Mouse (Mus musculus): ENCODE results near the gene Rnf225.
"Not testable (repeated sequence)": the region's sequence is repeated elsewhere in the genome, so short reads cannot be mapped to it uniquely, and the experiment has no call there.

Rnf225 gene

DNA sequence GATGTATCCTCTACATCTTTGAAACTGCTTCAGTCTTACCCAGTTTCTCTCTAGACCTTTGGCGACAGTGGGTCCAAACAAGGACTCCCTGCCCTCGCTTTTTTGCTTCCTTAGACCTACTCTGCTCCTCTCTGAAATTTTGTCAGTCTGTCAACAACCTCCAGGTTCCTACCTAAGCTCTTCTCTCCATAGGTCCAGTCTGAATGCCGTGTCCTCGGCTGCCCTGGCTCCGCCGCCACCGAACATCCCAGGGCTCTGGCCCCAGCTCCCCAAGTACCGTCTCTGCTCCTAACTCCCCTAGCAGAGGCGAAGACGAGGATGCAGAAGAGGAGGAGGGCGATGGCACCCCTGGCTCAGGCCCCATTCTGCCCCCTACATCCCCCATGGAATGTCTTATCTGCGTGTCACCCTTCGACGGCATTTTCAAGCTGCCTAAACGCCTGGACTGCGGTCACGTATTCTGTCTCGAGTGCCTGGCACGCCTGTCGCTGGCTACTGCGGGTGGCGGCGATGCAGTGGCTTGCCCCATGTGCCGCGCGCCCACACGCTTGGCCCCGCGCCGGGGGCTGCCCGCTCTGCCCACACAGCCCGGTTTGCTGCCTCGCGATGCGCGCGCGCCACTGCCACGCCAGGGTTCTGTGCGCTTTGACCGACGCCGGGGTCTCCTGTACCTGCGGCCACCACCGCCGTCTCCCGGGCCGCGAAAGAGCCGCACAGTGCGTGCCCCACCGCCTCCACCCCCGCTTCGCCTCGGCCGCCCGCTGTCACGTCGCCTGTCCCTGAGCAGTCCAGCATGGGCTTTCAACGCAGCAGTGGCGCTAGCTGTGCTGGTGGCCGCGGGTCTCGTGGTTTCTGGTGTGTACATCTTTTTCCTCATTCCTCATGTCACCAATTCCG is 725 bp downstream of the Rnf225 start:
- peak; percentile 5 to 8 for DNase-seq (ENCODE audit: low spot score in 2 of 2)

DNA sequence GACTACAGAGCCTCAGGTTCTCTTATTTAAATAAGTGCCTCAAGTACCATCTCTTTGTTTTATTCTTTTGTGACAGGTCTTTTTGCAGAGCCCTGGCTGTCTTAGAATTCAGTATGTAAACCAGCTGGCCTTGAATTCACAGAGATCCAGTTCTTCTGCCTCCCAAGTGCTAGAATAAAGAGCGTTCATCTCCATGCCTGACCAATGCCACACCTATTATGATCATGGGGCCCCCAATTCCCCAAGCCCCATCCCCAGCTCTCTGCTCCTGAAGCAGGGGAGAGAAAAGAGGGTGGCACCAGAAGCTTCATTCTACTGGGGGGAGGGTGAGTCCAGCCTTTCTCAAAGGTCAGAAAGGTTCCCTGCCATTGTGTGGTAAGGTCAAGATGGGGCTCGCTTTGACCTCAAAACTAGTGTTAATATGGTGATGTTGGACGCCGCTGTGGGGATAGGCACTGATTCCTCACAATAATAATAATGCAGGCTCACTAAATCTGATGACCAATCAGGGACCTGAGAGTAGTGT is 6.5 kb downstream of the Rnf225 start:
- DNase-seq (ENCODE audit: low spot score in 2 of 2), result no peak

DNA sequence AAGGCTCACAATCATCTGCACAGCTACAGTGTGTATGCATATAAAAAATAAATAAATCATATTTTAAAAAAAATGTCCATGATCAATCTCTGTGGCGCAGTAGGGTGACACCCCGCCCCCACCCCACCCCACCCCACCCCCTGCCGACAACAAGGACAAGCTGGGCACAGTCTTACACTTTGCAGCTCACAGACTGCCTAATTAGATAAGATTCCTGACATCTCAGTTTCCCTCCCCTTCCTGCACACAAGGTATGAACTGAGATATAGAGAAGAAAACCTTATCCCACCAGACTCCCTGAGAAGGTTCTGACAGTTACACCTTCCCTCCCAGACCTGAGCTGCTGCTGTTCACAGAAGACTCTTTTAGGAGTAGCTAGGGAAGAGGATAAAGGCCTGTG is 7.6 kb downstream of the Rnf225 start:
- DNase-seq (ENCODE audit: low spot score in 2 of 2), result no peak

DNA sequence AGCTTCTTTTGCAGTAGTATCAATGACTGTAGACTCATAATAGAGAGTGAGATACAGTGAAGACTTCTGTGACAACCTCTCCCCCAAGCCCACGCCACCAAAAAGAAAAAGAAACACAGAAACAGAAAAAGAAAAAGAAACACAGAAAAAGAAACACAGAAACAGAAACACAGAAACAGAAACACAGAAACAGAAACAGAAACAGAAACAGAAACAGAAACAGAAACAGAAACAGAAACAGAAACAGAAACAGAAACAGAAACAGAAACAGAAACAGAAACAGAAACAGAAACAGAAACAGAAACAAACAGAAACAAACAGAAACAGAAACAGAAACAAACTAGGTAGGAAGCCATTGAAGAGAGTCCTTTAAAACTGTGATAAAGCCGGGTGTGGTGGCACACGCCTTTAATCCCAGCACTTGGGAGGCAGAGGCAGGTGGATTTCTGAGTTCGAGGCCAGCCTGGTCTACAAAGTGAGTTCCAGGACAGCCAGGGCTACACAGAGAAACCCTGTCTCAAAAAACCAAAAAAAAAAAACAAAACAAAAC is 10.1 kb downstream of the Rnf225 start:
- DNase-seq (ENCODE audit: low spot score in 2 of 2), result not testable (repeated sequence)

DNA sequence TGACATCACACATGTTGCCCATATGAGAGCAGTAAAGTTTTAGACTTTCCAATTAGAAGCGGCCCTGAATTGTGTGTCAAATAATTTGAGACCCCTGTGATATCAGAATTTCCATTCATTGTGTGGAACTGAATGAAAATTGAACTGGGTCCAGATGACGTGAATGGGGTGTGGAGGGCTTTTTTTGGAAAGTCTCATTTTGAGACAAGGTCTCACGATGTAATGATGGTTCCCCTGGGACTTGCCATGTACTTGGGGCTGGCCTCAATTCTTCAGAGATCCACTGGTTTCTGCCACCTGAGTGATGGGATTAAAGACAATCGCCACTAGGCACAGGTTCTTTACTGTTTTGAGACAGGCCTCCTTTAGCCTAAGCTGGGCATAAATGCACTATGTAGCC is 13.4 kb downstream of the Rnf225 start:
- DNase-seq (ENCODE audit: low spot score in 2 of 2), result no peak

DNA sequence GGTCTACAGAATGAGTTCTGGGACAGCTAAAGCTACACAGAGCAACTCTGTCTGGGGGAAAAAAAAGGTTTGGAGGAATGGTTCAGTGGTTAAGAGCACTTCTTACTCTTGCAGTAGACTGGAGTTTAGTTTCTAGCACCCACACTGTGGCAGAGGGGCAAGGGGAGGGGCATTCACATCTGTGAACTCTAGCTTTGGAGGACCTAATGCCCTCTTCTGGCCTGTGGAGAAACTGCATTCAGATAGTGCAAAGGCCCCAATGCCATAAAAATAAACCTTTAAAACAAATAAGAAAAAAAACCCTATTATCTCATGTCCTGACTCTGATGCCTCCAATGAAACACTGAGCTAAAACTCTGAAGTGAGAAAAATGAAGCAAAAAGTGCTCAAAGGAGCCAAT is 16.3 kb downstream of the Rnf225 start:
- no peak for DNase-seq (ENCODE audit: low spot score in 2 of 2)

DNA sequence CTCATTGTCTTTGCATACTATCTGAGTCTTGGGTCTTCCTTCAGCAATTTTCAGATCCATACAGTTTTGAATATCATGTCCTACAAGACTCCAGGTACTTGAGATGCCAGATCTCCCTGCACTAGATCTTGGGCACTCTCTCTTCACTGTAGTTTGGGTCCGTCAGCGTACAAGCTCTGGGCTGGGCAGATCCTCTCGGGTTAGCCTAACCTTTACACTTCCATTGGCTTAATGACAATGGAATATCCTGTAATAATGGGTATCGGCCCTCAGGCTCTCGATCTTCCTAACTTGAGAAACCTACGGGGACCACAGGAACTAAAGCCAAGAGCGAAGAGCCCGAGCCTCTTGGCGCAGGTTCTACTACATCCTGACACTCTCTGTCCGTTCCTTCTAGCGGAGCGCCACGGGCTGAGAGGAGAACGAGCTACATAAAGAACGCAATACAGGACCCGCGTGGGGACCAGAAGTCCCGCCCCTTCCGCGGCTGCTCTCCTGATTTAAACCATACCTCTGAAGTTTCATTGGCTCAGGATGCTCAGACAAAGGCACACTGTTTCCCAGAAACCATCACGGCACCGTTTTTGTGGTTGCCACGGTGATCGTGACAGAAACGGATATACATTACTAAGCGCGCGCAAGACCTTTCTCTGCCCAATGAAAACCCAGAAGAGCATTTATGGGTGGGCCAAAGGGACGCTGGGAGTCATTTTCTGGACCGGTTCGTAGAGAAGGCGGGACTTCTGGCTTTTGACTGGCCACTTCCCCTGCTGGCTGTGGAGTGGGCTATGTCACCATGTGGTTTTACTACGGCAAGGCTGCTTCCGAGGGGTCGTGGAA is 22.0 kb downstream of the Rnf225 start:
- peak; percentile 90 to 93 for DNase-seq (ENCODE audit: low spot score in 2 of 2)

DNA sequence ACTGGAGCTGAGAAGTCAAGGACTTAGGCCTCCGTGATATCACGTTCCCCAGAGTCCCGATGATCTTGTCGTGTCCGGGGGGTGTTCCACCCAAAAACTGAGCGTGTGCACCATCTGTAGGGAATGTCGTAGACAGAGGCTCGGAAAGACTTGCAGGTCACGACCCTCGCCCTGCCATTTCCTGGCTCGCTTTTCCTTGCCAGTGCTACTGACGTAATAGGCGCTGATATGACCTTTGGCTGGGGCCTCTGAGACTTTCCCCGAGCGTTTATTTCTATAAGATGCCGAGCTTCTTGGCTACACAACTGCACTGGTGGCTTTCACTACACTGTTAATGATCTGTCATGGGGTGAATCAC is 22.6 kb downstream of the Rnf225 start:
- DNase-seq (ENCODE audit: low spot score in 2 of 2), result no peak

DNA sequence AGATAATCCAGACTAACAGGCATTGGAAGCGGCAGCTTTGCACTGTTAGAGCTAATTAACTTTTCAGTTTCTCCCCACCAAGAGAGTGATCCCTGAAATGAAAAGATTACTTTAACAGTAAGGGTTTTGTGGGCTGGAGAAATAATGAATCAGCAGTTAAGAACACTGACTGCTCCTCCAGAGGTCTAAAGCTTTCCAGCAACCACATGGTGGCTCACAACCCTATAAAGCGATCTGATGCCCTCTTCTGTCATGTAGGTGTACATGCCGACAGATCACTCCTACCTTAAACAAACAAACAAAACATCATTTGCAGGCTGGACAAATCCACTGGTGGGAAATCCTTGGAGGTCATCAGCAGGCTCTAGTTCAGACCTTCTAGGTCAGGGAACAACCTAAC is 27.7 kb downstream of the Rnf225 start:
- no peak for DNase-seq (ENCODE audit: low spot score in 2 of 2)

DNA sequence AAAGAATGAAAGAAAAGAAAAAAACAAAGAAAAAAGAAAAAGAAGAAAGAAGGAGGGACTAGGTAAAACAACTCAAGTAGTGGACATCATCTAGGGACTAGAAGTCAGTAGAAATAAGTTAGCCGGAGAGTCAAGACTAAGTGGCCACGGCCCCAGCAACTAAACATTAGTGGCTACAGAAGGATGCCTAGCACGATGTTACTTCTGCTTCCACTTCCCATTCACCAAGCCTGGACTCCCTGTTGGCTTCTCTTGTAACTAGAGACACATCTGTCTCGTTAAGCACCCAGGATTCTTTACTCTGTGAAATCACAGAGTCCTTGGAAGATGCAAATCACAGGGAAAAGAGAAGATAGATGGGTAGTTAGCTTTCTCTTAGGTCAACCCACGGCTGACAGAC is 30.3 kb downstream of the Rnf225 start:
- no peak for DNase-seq (ENCODE audit: low spot score in 2 of 2)

DNA sequence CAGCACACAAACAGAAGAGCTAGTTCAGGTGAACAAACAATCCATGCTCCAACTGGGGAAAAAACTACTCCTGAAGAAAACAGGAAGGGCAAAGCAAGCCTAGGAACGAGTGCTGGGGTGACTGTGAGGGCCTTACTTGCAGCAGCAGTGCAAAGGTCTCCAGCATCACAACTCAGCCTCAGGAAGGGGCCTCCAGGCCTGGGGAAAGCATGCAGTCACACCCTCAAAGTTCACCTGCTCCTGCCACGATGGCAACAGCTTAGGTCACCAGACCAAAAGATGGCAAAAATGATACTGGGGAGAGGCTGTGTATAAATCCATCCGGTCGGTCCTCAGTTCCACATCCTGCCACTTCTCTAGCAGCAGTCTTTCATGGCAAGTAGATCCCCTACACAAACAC is 31.7 kb downstream of the Rnf225 start:
- no peak for DNase-seq (ENCODE audit: low spot score in 2 of 2)

DNA sequence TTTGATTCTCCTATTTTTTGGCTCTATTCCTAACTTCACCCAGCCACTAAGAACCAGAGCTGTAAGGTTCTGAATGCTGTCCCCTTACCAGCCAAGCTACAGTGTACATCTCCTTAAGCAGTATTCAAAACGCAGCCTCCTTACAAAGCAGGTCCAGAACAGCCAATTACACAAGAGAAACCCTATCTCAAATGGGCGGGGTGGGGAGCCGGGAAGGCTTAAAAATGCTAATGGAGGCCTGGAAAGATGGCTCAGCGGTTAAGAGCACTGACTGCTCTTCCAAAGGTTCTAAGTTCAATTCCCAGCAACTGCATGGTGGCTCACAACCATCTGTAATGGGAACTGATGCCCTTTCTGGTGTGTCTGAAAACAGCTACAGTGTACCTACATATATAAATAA is 32.5 kb downstream of the Rnf225 start:
- no peak for DNase-seq (ENCODE audit: low spot score in 2 of 2)

DNA sequence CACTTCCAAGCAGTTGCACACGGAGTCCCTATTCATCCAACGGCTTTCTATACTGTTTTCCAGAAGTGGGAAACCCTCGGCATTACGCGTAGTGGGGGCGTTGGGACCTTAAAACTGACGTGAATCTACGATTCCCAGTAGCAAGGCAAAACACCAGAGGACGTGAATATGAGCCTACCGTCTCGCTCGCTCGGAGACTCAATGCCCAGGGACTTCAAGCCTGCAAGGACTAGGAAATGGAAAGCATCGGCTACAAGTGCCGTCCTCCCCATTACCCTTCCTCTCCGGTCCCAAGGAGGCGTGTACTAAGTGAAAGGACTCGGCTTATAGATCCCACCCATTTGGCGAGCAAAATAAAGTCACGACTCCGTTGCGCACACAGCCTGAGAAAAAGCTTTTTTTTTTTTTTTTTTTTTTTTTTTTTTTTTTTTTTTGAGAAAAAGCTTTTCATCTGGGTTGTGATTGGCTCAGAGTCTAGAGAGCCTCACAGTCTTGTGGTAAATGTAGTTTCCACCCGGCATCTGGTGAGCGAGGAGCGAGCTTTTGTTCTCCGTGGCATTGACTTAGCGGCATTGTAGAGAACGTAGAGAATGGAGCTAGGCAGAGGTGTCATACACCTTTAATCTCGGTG is 34.4 kb downstream of the Rnf225 start:
- DNase-seq (ENCODE audit: low spot score in 2 of 2), result peak in 1 of 2 experiments; percentile 27

DNA sequence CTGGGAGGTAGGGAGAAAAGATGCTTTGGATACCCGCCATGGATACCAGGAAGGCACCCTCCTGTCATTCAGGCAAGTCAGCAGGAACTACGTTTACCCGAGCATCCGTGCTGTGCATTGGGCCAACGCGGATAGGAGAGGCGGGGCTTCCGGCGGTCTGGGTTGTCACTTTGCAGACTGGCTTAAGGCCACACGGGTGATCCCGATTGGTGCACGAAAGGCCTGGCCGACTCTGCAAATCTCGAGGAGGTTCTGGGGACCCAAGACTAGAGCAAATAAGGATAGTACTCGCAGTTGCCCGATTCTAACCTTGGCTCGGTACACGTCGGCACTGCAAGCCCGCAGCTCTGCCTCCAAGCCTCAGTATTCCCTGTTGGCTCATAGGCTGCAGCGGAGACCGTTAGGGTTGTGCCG is 38.5 kb downstream of the Rnf225 start, which contains the start of gene Zfp324:
Gene Zfp324 (plus strand): TSS at position 161 of the 414 bp plus-strand sequence.
- peak; percentile 84 to 92 for DNase-seq (ENCODE audit: low spot score in 2 of 2)

DNA sequence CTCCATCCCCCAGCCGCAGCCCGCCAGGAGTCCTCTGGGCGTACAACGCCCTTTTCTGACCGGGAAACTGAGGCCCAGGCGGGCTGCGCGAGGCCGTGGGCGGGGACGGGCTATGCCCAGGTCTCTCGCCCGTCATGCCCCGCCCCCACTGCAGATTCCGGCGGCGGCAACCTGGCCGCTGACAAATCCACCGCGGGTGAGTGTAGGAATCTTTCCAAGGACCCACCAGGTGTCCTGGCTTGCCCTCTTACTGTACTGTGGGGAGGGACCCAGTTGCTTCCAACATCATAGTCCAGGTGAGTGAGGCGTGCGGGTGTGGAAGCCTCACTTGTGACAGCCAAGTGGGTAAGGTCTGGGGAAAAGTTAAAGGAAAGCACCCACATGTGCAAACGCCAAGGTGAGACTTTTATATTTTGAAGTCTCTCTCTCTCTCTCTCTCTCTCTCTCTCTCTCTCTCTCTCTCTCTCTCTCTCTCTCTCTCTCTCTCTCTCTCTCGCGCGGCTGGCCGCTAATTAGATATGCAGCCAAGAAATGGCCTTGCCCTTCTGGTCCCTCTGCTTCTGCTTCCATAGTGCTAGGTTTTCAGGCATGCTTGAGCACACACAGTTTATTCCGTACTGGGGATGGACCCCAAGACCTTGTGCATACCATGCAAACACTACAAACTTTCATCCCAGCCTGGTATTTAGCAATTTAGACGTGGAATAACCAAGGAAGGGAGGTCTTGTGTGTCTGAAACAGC is 39.1 kb downstream of the Rnf225 start:
- DNase-seq (ENCODE audit: low spot score in 2 of 2), result peak; percentile 50 to 57

DNA sequence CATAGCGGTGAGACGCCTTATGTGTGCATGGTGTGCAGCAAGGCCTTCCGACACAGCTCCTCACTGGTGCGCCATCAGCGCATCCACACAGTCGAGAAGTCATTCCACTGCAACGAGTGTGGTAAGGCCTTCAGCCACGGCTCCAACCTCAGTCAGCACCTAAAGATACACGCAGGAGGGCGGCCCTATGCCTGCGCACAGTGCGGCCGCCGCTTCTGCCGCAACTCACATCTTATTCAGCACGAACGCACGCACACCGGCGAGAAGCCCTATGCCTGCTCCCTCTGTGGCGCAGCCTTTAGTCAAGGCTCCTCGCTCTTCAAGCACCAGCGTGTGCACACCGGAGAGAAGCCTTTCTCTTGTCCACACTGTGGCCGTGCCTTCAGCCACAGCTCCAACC is 43.7 kb downstream of the Rnf225 start:
- DNase-seq (ENCODE audit: low spot score in 2 of 2), result no peak

DNA sequence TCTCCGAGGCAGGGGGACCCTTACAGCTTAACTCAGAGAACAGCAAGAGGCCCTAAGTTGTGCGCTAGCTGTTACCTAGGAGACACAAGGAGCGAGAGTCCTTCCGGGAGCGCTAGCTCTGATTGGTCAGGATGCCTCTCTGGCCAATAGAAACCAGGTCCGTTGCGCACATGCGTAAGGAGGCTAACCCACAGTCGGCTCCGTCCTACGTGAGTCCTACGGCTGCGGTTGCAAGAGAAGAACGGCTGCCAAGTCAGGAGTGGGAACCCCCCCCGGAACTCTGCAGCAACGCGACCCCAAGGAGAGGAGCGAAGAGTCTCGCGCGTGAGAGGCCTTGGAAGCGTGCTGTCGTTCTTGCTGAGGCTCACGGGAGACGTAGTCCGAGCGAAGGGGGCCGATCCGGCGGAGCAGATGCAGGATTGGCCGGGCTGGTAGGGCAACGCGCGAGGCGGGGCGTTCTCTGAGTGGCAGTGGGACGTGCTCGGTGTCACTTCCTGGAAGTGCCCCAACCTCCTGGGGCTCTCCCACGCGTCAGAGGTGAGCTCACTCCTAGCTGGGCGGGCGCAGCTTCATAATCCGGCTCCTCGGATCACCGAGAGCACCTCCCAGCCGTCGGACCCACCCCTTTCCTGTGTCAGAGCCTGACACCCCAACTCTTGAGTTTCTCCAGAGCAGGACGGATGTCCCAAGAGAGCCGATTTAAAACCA is 50.6 kb downstream of the Rnf225 start, which contains the start of gene Zfp446:
Gene Zfp446 (plus strand): TSS at position 167 of the 708 bp plus-strand sequence.
- DNase-seq (ENCODE audit: low spot score in 2 of 2), result peak; percentile 95 to 99

DNA sequence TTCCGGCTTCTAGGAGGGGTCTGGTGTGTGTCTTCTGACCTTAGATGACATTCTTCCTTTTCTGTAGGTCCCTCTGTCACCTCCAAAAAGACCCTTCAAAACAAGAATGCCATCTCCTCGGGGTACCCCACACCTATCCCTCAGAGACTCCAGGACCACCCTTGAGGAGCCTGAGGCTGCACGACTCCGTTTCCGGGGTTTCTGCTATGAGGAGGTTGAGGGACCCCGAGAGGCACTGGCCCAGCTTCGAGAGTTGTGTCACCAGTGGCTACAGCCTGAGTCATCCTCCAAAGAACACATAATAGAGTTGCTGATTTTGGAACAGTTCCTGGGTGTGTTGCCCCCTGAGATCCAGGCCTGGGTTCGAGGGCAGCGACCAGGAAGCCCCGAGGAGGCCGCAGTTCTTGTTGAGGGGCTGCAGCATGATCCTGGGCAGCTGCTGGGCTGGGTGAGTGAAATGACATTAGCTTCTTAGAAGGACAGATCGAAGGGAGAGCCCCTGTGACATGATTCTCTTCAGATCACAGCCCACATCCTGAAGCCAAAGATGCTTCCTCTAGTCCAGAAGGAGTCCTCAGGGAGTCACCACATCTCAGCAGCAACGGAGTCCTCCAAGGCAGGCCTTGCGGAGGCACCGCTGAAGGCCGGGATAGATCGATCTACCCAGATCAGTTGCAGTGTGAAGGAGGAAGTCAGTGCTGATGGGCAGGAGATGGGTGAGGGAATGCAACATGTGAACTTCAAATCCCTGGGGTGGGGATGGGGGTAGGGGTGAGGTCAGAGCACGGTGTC is 51.9 kb downstream of the Rnf225 start:
- no peak for DNase-seq (ENCODE audit: low spot score in 2 of 2)

DNA sequence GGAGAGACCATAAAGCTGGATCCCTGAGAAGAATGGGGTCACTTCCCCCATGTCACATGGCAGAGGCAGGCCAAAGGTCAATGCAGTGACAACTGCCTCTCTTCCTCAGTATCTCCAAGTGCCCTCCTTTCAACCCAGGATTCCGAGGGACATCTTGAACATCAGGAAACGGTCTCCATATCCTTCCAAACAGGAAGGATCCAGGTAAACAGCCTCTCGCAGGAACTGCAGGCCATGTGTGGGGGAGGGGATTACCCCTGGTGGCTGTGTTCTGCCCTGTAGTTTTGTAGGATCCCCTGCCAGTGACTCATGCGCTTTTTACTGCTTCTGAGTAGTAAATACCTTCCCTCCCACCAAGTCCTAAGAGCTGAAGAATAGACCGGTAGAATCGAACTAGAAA is 52.6 kb downstream of the Rnf225 start:
- no peak for DNase-seq (ENCODE audit: low spot score in 2 of 2)
